Mouse (Mus musculus) lung, postnatal 36 days (tissue): ENCODE results near the gene Gm11733.

Experiments
- DNase-seq: peaks from one replicate; pipeline ENCODE4 v3.0.0; 2022; ENCODE audit warnings: mixed read lengths

Gene Gm11733

GRCm38 (mm10) chr11:117484198-117484597 is at the start of gene Gm11733:
Gm11733 (plus strand) TSS chr11:117484368.
- DNase-seq, result no peak

GRCm38 (mm10) chr11:117436401-117437109 is 47.6 kb upstream of the Gm11733 start:
- no peak for DNase-seq

- no peak for DNase-seq
Measured at GRCm38 (mm10) chr11:117437110-117437490, 47.1 kb upstream of the Gm11733 start.

- DNase-seq, result no peak
Measured at GRCm38 (mm10) chr11:117438363-117438762, 45.8 kb upstream of the Gm11733 start.

- DNase-seq, result no peak
Measured at GRCm38 (mm10) chr11:117440865-117441425, 43.2 kb upstream of the Gm11733 start.

- DNase-seq, result no peak
Measured at GRCm38 (mm10) chr11:117444090-117444489, 40.1 kb upstream of the Gm11733 start.

- DNase-seq, result no peak
Measured at GRCm38 (mm10) chr11:117445707-117446106, 38.5 kb upstream of the Gm11733 start.

- no peak for DNase-seq
Measured at GRCm38 (mm10) chr11:117454086-117454485, 30.1 kb upstream of the Gm11733 start.

- DNase-seq, result no peak
Measured at GRCm38 (mm10) chr11:117459148-117459547, 25.0 kb upstream of the Gm11733 start.

- no peak for DNase-seq
Measured at GRCm38 (mm10) chr11:117462202-117462864, 21.8 kb upstream of the Gm11733 start.

- peak; percentile 14 for DNase-seq
Measured at GRCm38 (mm10) chr11:117463416-117463815, 20.8 kb upstream of the Gm11733 start.

GRCm38 (mm10) chr11:117466292-117466691 is 17.9 kb upstream of the Gm11733 start:
- DNase-seq, result no peak

GRCm38 (mm10) chr11:117466911-117467310 is 17.3 kb upstream of the Gm11733 start:
- no peak for DNase-seq

- peak; percentile 13 for DNase-seq
Measured at GRCm38 (mm10) chr11:117468585-117469363, 15.4 kb upstream of the Gm11733 start.

GRCm38 (mm10) chr11:117469724-117470123 is 14.4 kb upstream of the Gm11733 start:
- DNase-seq, result no peak

- no peak for DNase-seq
Measured at GRCm38 (mm10) chr11:117470586-117471195, 13.5 kb upstream of the Gm11733 start.

- no peak for DNase-seq
Measured at GRCm38 (mm10) chr11:117471625-117472283, 12.4 kb upstream of the Gm11733 start.

- DNase-seq, result no peak
Measured at GRCm38 (mm10) chr11:117472885-117473284, 11.3 kb upstream of the Gm11733 start.

GRCm38 (mm10) chr11:117475204-117475603 is 9.0 kb upstream of the Gm11733 start:
- DNase-seq, result no peak

GRCm38 (mm10) chr11:117475669-117476068 is 8.5 kb upstream of the Gm11733 start:
- DNase-seq, result peak; percentile 58

- DNase-seq, result no peak
Measured at GRCm38 (mm10) chr11:117476554-117477107, 7.5 kb upstream of the Gm11733 start.
